Mouse (Mus musculus) cerebellum, adult 11-12 months (tissue): ENCODE measurements around the gene Ngef.
"Not testable (repeated sequence)": the region's sequence is repeated elsewhere in the genome, so short reads cannot be mapped to it uniquely, and the experiment has no call there.

Source experiments
- DNase-seq: peaks from one replicate; pipeline ENCODE4 v3.0.0; 2022

Gene Ngef

DNA sequence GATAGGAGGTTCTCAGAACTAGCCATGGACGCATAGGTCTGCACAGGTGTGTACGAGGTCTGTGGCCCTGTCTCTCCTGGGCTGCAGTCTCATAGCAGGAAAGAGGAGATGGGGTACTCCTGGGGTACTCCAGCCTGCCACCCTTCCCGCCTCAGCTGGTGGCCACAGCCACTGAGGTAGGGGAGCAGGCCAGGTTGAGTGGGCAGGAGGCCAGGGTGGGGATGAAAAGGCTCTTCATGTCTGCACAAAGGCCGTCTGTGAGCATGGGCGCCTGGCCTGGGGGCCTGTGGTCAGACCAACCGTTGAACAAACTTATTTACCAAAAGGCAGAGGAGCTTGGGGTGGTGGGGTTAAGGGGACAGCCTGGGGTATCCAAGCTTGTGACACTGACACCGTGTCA is 101.8 kb downstream of the Ngef start:
- DNase-seq: no peak

DNA sequence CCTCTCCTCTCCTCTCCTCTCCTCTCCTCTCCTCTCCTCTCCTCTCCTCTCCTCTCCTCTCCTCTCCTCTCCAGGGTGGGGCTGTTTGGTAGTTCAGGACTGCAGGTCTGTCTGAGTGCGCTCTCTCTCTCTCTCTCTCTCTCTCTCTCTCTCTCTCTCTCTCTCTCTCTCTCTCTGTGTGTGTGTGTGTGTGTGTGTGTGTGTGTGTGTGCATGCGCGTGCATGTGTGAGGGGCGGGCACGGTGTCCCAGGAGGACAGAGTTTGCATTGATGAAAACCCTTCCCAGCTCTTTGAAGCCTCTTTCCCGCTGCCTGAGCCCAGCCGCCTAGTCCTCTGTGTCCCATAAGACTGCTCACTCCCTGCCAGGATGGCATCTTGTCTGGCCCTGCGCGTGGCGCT is 103.7 kb downstream of the Ngef start, which contains the start of gene Snorc:
TSS of gene Snorc (plus strand) at position 301 of the 400 bp plus-strand sequence.
- not testable (repeated sequence) for DNase-seq

DNA sequence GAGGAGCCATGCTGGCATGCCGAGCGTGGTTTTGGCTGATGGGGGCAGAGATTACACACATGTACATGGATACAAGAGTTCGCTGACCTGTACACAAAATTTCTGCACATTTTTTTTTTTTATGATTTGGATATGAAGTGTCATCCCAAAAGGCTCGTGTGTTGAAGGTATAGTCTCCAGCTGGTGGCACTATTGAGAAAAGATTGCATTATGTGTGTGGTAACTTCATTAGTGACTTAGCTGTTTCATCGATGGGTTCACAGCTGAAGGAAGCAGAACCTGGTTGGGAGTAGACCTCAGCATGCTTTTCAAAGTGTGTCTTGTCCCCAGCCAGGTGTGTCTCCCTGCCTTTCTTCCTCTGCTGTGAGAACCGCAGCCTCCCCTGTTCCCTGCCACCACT is 105.3 kb downstream of the Ngef start:
- DNase-seq: no peak

DNA sequence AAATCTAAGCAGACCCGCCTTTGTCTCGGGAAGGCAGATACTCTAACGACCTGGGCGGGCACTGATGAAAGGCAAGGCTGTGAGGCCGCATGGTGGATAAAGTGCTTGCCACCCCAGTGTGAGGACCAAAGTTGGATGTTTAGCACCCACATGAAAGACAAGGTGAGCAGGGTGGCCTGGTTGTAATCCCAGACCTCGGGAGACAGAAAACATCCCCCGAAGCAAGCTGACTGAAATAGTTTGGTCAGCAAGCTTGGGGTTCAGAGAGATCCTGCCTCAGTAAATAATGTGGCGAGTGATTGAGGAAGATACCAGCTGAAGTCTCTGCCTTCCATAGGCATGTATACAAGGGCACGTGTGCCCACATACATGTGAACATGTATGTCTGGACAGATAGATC is 106.2 kb downstream of the Ngef start:
- no peak for DNase-seq

DNA sequence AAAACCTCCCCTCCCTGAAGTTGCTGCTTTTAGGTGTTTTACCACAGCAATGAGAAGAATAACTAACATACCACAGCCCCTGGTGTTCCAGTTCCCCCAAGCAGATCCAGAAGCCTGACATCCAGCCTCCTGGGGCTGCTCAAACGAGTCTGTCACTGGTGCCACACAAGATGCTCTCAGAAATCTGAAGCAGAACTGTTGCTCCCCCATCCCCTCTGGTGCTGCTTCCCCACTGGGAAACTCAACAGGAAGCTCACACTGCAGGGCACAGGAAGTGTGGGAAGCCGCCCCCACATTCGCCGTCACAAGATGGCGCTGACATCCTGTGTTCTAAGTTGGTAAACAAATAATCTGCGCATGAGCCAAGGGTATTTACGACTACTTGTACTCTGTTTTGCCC is 113.8 kb downstream of the Ngef start:
- DNase-seq: not testable (repeated sequence)

DNA sequence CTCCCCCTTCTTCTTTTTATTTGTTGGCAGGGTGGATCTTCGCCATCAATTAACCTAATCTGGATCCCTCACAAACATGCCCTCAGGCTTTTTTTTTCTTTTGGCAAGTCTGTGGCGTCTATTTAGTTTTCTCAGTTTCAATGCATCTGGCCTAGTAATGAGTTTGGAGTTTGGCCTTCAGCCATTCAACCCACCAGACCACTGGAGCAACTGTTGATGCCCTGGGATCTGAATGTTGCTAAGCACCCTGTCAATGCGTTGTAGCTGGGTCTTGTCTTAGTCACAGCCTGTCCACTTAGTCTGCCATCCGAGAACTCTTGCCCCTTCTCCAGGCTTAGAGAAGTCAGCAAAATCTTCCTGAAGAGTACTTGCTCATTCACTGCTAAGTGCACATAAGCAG is 115.6 kb downstream of the Ngef start:
- no peak for DNase-seq

DNA sequence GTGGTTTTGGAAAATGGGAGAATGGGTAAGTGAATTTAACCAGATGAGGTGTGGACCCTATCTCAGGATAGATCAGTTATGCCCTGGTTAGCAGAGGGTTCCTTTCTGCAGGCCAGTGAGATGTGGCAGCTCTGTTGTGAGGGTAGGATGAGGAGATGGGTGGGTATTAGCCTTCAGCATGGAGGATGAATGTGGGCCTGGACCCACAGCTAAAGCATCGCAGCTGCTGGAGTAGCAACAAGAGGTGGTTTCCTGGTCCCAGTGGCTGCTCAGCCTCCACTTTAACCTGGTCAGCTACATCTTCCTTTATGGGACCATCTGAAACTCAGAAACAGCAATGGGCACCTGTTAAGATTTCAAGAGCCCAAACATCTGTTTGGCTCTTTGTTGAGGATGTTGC is 117.2 kb downstream of the Ngef start:
- DNase-seq: no peak

DNA sequence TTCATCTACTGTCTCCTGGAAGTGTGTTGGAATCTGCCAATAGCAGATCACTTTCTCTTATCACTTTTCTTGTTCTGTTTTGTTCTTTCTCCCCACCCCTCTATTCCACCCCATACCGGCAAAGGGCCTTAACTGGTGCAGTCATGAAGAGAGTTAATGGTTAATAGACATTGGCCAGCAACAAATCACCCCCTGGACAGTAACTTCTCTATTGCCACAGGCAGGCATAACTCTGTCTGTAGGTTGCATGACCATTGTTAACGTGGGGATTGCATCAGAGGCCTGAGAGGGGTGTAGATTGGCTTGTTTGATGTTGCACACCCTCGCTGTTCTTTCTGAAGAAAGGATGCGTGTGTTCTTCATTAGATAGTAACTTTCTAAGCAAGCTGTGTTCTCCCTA is 124.2 kb downstream of the Ngef start:
- no peak for DNase-seq

DNA sequence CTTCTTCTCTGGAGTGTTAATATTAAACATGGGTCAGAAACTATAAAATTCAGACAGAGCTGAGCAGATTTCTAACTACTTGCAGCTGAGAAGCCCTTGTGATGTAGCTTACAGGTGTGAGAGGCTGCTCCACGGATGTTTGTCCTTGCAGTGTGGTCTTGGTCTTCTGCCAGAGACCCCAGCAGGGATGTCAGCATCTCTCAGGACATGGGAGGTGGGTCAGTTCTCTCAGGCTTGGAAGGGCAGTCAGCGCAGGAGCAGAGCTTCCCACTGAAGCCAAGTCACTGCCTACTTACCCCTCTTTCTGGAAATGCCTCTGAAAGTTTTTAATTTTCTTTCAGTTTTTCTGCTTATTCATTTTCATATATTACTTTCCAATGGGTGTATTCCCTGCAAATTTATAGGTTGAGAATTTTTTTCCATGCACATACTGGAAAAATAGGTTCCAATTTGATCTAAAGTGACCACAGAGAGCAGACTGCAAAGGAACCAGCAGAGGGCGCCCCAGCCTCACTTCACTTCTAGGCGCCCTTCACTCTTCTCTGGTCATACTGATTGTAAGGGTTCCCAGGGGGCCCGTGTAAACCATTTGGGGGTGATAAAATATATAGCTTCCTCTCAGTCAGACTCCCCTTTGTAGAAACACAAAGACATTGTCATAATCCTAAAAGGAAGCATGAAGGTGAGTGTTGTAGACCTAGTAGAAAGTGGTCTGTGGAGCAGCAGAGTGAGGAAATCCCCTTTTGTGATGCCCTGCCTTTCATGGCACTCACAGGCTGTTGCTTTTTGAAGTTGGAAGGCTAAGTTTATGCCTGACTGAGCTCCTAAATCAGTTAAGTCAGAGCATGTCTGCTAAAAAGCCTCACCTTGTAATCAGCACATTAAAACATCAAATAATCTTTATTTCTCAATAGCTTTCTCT is 126.2 kb downstream of the Ngef start:
- DNase-seq: peak; percentile 32

DNA sequence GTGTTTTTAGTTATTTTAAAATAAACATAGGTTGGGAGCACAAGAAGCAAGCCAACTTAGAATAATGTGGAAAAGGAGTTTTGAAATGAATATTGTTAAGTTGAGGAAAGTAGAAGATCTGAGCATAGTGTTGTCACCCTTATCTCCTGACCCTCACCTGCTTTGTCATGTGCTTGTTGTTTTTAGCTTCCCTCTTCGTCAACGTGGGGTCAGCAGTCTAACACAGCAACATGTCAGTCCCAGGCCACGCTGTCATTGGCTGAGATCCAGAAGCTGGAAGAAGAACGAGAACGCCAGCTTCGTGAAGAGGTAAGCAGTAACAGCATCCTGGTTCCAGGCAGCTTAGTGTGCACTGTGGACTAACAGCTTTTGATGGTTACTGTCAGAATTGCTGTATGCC is 137.1 kb downstream of the Ngef start:
- no peak for DNase-seq

DNA sequence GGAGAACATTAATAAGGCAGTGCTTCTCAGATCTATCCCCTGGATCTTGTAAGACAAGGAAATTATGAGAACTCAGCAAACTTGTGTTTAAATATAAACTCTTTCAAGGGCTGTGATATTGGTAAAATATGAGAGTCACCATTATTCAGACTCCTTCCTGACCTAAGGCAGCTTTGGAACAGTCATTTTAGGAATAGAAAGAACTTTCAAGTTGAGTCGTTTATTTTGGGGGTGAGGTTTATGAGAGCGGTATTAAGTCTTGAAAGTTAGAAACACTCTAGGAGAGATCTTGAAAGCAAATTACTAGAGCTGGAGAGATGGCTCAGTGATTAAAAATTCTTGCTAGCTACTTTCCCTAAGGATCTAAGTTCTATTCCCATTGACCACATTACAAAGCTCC is 138.5 kb downstream of the Ngef start:
- no peak for DNase-seq
